Mouse (Mus musculus) lung, postnatal 25 days (tissue): ENCODE measurements at regions not wholly inside any gene's neighbourhood (a gene's known extent, or its start where the extent isn't known, plus 50 kb on each side); places are given as distances from the start of the nearest gene placed in this dataset.
A peak's percentile ranks its signal among the peaks of the same experiment; 100 is the strongest.

Source experiments
- DNase-seq: peaks from one replicate; pipeline ENCODE4 v3.0.0; 2022; ENCODE audit warnings: low spot score

- no peak for DNase-seq
Observed at GRCm38 (mm10) chr9:52240585-52241320, 72.4 kb upstream of the Zc3h12c start.

- DNase-seq, result no peak
Observed at GRCm38 (mm10) chr9:52234775-52235174, 66.4 kb upstream of the Zc3h12c start.

GRCm38 (mm10) chr9:52229589-52229988, 61.2 kb upstream of the Zc3h12c start:
- DNase-seq, result peak; percentile 28

GRCm38 (mm10) chr9:52225646-52226045, 57.3 kb upstream of the Zc3h12c start:
- DNase-seq, result no peak

- DNase-seq, result no peak
Observed at GRCm38 (mm10) chr9:52223509-52224113, 55.2 kb upstream of the Zc3h12c start.
